Mouse (Mus musculus) frontal cortex, postnatal 36 days (tissue): ENCODE measurements at regions not wholly inside any gene's neighbourhood (a gene's known extent, or its start where the extent isn't known, plus 50 kb on each side); places are given as distances from the start of the nearest gene placed in this dataset.

Source experiments
- DNase-seq, 2 experiments: peaks; one replicate each; pipeline ENCODE4 v3.0.0; 2022; ENCODE audit warnings: low spot score in 2 of 2

GRCm38 (mm10) chr1:122273579-122273978, 705.8 kb upstream of the Ddx18 start:
- DNase-seq, result no peak

GRCm38 (mm10) chr1:122243031-122243430, 675.2 kb upstream of the Ddx18 start:
- DNase-seq, result no peak

GRCm38 (mm10) chr1:122241511-122241910, 673.7 kb upstream of the Ddx18 start:
- no peak for DNase-seq

GRCm38 (mm10) chr1:122230442-122230841, 662.7 kb upstream of the Ddx18 start:
- no peak for DNase-seq

- peak; percentile 16 to 28 for DNase-seq
Measured at GRCm38 (mm10) chr1:122212484-122212883, 644.7 kb upstream of the Ddx18 start.

GRCm38 (mm10) chr1:122208619-122209018, 640.8 kb upstream of the Ddx18 start:
- DNase-seq, result no peak

- DNase-seq, result no peak
Measured at GRCm38 (mm10) chr1:122169547-122169946, 601.8 kb upstream of the Ddx18 start.

GRCm38 (mm10) chr1:122161798-122162197, 594.0 kb upstream of the Ddx18 start:
- DNase-seq, result no peak

GRCm38 (mm10) chr1:122141362-122141761, 573.6 kb upstream of the Ddx18 start:
- DNase-seq, result no peak

- DNase-seq, result peak in 1 of 2 experiments; percentile 6
Measured at GRCm38 (mm10) chr1:122123954-122124353, 556.2 kb upstream of the Ddx18 start.

GRCm38 (mm10) chr1:122095726-122096125, 527.9 kb upstream of the Ddx18 start:
- no peak for DNase-seq

GRCm38 (mm10) chr1:122082481-122082880, 514.7 kb upstream of the Ddx18 start:
- DNase-seq, result no peak

- DNase-seq, result no peak
Measured at GRCm38 (mm10) chr1:122076085-122076484, 508.3 kb upstream of the Ddx18 start.

GRCm38 (mm10) chr1:122055146-122055545, 487.4 kb upstream of the Ddx18 start:
- DNase-seq, result no peak

GRCm38 (mm10) chr1:122048112-122048725, 480.4 kb upstream of the Ddx18 start:
- peak; percentile 65 to 79 for DNase-seq

GRCm38 (mm10) chr1:122043896-122044295, 476.1 kb upstream of the Ddx18 start:
- peak in 1 of 2 experiments; percentile 30 for DNase-seq

- no peak for DNase-seq
Measured at GRCm38 (mm10) chr1:122043114-122043513, 475.3 kb upstream of the Ddx18 start.

GRCm38 (mm10) chr1:122007749-122008148, 440.0 kb upstream of the Ddx18 start:
- DNase-seq, result no peak

GRCm38 (mm10) chr1:121996461-121996860, 428.7 kb upstream of the Ddx18 start:
- DNase-seq, result peak in 1 of 2 experiments; percentile 7

- no peak for DNase-seq
Measured at GRCm38 (mm10) chr1:121990653-121991052, 422.9 kb upstream of the Ddx18 start.

GRCm38 (mm10) chr1:121958942-121959341, 391.2 kb upstream of the Ddx18 start:
- DNase-seq, result no peak

GRCm38 (mm10) chr1:121935911-121936310, 368.1 kb upstream of the Ddx18 start:
- DNase-seq, result no peak
